Mouse (Mus musculus) thymus, postnatal 4 days (tissue): ENCODE data around the gene Rps7.

Experiments used
- DNase-seq: peaks from one replicate; pipeline ENCODE4 v3.0.0; 2021

The Rps7 gene

DNA sequence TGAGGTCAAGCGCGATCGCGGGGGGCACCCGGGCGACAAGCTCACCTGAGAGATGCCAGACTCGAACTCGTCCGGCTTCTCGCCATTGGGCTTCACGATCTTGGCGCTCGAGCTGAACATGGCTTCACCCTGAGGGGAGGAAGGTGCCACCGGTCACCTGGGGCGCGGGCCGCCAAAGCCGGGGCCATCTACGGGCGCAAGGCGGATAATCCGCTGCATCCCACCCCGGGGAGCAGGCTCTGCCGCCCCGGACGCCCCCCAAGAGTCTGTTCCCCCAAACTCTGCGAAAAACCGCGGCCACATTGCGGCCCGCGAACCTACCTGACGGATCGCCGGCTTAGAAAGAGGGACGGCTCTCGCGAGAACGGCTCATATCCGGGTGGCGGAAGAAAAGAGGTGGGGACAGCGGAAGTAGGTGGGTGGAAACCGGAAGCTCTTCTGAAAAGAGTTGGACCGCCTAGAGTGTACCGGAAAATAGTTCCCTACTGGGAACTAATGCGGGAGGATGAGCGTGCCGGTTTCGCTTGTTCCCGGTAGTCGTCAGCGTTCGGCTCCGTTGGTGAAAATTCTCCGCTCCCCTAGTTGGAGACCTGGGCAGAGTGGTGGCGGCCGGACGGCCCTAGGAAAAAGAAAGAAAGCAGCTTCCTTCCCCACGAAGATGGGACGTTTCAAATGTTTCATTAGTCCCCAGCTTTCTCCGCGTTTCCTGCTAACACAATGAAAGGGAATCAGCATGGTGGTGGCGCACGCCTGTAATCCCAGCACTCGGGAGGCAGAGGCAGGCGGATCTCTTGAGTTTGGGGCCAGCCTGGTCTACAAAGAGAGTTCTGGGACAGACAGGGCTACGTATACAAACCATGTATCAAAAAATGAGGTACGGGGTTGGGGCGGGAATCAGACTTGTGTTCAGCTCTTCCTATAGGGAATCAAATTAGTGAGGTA is at the start of gene Rps7:
Gene Rps7 (minus strand): TSS at position 419 of the 942 bp plus-strand sequence.
- peak; percentile 91 for DNase-seq

DNA sequence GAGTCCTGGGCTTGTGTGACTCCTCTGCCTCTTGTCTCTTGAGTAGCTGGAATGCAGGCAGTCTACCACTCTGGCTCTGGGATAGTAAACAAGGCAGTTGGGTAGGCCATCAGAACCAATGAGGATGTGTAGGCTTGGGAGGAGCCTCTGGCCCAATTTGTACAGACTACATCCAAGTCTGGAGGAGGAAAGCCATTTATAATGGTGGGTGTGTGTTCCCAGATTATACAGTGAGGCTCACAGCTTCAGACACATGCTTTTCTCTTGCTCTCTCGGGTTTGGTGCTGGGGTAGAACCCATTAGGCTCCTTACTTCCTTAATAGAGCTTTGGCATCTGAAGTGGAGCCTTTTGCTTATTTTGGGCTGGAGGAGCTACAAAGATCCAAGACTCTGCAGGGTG is 48.9 kb upstream of the Rps7 start:
- no peak for DNase-seq

DNA sequence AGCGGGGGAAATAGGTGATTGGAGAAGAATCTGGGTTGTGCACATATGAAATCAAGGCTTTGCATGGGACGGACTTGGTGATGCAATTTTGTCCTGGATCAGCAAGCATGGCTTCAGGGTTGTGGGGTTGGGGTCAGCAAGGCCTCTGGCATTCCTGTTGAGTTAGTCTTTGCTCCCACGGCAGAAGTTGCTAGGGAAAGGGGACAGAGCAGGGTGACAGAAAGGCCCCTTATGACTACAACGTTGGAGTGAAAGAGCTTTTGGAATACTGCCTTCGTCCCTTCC is 40.1 kb upstream of the Rps7 start:
- DNase-seq, result no peak

DNA sequence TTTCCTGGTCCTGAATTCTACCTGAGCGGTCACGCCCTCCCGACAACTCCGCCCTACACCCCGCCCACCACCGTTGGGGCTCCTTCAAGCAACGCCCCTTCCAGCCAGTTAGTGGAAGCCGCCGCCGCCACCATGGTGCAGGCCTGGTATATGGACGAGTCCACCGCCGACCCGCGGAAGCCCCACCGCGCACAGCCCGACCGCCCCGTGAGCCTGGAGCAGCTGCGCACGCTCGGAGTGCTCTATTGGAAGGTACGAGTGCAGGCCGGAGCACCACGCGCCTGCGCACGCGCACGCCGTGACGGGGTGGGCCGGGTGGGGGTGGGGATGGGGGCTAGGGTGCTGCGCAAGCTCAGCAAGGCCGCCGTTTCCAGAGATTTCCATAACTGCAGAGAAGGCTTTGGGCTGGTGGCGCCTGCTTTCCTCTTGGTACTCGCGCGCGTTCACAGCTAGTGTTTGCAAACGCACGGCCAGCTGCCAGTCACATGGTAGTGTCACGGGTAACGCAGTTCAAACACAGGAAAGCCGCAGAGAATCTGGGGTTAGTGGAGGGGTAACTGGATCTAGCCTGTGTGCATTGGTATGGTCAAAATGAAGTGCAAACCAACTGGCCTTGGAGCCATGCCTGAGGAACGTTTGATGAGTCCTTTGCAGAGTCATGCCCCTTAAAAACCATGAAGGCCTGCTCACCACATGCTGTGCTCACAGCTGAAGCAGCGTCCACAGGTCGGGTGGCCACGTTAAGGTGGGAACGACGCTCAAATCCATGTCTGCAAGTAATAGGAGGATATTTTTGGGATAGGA is 39.6 kb upstream of the Rps7 start, which contains the start of gene Adi1:
Gene Adi1 (plus strand): TSS at position 111 of the 804 bp plus-strand sequence.
- DNase-seq, result peak; percentile 86

DNA sequence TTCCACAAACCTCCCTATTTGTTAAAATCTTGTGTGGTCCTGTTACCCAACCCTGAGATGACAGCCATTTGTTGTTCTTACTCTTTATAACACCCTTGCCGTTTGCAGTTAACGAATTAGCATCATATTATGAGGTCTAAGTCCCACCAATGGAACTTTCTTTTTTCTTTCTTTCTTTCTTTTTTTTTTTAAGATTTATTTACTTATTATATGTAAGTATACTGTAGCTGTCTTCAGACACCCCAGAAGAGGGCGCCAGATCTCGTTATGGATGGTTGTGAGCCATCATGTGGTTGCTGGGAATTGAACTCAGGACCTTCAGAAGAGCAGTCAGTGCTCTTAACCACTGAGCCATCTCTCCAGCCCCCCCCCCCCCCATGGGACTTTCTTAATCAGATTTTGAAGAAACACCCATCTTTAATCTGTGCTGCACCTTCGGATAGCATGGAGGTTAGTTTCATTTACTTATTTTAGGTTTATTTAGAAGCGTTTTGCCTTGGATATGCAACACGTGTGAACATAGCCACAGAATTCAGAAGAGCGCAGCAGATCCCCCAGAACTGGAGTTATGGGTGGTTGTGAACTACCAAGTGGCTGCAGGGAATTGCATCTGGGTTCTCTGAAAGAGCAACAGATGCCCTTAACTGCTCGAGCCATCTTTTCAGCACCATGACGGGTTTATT is 38.4 kb upstream of the Rps7 start:
- DNase-seq, result peak; percentile 39

DNA sequence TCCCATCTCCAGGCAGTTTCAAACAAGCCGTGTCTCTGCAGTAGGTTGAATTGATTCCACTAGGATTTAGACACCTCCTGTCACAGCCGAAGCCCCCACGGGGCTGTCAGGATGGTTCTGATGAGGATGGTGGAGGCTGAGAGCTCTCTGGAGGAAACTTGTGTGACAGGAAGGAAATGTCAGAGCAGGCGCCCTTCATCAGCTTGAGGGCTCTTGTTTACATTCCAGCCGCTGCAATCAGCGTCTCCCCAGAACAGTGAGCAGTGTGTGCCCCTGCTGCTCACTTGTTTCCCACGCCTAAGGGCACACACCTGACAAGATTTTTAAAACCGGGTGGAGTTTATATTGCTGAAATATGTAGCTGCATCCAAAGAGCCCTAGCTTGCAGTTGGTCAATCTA is 31.5 kb upstream of the Rps7 start:
- DNase-seq, result no peak

DNA sequence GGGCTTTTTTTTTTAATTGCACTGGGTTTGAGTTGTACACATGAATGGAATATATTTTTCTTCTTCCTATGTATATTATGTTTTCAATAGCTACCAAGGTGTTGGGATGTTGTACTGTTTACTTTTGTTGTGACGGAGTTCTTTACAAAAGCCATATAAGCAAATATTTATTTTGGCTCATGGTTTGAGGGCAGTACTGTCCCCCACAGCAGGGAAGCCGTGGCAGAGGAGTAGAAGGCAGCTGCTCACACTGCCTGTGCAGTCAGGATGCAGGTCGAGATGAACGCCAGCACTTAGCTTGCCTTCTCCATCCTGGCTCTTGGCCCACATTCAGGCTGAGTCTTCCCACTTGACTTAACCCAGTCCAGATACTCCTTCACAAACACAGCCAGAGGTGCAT is 31.0 kb upstream of the Rps7 start:
- DNase-seq, result no peak

DNA sequence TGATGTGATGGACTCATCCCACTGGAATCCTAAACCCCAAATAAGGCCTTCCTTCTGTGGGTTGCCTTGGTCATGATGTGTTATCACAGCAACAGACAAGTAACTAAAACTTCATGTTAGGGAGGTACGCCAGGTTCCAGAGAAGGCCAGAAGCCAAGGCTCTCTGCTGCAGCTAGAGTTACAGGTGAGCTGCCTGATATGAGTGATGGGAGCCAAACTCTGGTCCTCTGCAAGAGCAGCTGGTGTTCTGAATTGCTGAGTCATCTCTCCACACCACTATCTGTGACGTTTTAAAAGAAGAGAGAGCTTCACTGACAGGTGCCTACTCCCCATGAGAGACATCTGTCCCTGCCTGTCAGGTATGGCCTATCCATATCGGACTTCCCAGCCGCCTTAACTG is 26.9 kb upstream of the Rps7 start:
- DNase-seq, result no peak

DNA sequence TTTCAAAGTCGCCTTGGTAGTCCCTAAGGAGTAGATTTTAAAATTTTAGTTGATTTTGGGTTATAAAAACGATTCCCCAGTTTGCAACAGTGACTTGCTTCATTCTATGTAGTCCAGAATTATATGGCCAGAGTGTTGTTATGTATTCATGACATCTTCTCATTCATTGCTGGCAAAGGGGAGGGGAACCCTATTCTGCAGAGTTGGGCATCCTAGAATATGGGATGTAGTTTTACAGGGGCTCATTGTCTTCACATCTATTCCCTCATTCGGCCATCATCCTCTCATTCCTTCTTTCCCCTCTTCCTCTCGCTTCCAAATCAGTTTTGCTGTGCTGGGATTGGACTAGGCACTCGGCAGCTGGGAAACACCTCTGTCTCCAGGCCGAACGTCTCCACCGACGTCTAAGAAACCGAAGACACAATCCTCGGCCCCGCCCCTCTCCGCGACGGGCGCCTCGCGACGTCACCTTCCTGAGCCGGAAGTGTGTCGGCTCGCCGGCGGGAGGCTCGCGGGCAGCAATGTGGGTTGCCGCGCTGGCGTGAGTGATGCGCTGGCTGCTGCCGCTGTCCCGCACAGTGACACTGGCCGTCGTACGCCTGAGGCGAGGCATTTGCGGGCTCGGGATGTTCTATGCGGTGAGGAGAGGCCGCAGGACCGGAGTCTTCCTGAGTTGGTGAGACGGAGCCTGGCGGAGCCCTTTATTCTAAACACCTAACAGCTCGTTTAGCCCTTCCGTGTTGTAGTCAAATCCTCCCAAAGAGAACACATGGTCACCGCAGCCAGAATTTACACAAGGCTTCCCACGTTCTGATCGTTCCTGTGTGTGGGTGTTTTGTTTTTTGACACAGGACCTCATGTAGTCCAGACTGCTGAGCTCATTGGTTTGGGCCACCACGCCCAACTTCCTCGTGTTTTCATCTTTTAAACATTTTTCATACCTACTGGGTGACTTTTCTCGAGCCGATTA is 13.7 kb upstream of the Rps7 start, which contains the start of gene Rnaseh1:
Gene Rnaseh1 (plus strand): TSS at position 462 of the 970 bp plus-strand sequence.
- peak; percentile 95 for DNase-seq

DNA sequence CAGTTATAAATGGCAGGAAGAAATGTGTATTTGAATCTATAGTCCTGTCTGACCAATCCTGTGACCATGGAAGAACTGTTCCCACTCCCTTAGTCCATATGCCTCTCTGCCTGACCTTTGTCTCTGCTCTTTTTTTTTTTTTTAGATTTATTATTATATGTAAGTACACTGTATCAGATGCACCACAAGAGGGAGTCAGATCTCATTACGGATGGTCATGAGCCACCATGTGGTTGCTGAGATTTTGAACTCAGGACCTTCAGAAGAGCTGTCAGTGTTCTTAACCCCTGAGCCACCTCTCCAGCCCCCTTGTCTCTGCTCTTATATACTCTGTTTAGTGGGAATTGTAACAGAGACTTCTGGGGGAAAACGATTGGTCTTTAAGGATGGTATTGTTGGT is 3.0 kb upstream of the Rps7 start:
- no peak for DNase-seq

DNA sequence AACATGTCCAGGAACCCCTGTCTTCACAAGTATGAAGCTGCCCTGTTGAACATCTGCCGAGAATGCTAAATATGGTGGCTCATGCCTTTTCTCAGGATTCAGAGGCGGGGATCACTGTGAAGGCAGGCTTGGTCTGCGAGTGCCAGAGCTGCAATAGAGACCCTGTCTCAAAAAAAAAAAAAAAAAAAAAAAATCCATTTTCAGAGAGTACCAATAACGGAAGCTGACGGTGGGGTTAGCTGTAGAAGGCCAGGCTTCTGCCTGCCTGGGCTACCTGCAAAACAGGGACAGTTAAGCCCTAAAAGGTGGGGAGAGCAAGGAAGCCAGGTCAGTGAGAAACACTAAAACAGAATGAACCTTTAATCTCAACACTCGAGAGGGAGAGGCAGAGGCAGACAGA is 790 bp upstream of the Rps7 start:
- DNase-seq, result no peak

DNA sequence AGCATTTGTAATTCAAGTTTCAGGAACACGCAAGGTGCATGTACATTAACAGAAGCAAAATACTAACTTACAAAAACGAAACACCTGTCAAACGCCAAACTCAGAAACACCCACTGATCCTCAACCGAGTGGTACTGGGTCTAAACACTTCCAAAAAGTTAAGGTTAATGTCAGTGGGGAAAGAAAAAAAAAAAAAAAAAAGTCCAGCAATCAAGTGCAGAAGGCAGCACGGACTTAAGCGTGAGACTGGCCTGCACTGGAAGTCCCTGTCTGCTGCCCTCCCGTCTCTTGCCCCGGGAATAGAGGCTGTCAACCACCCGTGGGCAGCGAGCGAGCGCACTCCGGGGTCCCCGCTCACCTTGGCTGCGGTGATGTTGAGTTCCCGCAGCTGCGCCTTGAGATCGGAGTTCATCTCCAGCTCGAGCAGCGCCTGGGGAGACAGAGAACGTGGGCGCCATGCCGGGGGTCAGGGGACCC is 657 bp downstream of the Rps7 start:
- no peak for DNase-seq

DNA sequence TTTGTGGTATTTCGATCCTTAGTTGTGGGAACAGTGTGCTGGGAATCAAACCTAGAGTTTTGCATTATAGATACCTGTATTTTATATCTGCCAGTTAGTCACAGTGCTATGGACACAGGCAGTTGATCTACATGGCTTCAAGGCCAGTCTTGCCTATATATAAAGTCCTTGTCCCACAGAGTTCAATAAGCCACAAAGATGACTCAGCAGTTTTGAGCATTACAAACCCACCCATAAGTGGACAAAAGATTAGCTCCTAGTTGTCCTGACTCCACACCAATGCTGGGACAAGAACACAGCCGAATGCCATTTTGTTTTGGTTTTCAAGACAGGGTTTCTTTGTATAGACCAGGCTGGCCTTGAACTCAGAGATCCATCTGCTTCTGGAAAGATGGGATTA is 7.3 kb downstream of the Rps7 start:
- DNase-seq, result no peak

DNA sequence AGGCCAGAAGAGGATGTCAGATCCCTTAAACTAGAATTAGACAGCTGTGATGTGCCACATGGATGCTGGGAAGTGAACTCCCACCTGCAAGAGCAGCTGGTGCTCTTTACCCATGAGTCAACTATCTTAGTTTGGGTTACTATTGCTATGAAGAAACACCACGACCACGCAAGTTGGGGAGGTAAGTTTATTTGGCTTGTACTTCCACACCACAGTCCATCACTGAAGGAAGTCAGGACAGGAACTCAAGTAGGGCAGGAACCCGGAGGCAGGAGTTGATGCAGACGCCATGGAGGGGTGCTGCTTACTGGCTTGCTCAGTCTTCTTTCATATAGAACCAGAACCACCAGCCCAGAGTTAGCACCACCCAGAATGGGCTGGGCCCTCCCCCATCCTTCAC is 8.7 kb downstream of the Rps7 start:
- DNase-seq, result no peak

DNA sequence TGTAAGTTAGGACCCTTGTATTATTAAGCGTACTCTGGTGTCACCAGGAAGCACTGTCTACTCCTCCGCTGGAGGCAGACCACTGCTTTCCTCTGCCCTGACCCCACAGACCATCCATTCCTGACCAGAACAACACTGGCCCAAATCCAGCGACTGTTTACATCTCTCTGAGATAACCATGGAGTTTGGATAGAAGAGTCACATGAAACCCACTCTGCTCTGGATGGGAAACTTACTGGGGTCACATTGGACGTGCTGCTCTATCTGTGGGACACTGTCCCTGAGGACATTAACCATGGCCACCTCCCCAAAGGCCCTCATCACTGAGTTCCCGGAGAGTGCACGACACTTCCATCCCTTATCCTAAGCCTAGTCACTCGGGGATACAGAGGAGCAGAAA is 10.3 kb downstream of the Rps7 start:
- DNase-seq, result no peak

DNA sequence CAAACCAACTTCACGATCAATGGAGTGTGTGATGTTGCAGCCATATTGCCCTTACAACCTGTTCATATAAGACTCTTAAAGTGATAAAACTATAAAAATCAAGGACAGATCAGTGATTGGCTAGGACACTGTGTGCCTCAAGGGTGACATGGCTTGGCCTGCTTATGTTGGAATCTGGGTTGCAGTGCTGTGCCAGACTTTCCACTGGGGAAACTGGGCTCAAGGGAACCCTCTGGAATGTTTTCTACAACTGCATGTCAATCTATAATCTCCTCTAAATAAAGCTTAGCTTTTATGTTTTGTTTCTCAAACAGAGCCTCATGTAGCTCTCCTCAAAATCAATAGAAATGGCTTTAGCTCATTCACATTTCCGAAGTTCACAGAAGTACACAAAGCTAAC is 11.5 kb downstream of the Rps7 start:
- DNase-seq, result no peak

DNA sequence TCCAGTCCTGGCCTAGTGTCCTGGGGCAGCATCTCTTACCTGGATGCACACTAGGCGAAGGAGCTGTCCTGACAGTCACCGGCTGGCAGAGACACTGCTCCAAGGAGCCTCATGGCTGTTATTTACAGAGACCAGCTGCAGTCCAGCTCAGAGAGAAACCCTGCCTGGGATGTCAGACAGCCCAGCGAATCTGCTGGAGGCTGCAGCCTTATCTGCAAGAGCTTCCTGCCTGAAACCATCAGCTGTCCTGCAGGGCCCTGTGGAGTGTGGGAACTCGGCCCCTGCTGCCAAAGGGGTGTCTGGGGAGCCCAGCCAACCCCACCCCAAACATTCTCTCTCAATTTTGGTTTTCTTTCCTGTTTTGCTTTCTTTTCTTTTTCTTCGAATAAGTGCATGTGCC is 12.6 kb downstream of the Rps7 start, which contains the start of gene Colec11:
Gene Colec11 (minus strand): TSS at position 183 of the 400 bp plus-strand sequence.
- no peak for DNase-seq

DNA sequence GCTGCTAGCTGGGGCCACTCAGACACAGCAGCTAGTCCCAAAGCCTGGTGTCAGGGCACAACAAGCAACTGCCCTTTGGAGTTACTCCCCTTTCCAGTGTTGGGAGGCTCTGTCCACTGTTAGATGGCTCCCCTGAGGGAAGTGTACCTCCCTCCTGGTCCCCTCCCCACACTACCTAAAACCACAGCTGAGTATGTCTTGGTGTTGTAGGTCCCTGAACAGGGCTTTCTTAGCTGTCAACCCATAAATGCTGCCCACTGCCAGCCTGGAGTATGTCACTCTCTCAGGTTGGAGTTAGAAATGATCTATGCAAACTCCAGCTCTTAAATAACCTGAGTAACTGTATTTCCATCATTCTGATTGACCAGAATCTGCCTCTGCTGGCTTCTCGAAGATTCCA is 13.1 kb downstream of the Rps7 start:
- no peak for DNase-seq

DNA sequence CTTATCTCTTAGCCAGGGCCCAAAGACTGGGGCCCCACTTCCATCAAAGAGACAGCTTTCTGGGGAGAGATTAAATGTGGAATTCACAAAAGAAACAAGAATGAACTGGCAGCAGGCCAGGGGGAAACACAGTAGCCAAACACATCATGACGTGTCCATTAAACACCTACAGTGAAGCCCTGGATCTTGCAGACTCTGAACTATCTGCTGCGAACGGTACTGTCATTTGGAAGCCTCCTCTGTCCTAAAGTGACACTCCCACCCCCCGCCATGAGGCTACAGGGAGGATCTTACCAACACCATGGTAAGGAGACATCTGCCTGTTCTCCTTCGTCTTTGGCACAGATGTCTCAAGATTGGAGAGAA is 13.6 kb downstream of the Rps7 start:
- no peak for DNase-seq

DNA sequence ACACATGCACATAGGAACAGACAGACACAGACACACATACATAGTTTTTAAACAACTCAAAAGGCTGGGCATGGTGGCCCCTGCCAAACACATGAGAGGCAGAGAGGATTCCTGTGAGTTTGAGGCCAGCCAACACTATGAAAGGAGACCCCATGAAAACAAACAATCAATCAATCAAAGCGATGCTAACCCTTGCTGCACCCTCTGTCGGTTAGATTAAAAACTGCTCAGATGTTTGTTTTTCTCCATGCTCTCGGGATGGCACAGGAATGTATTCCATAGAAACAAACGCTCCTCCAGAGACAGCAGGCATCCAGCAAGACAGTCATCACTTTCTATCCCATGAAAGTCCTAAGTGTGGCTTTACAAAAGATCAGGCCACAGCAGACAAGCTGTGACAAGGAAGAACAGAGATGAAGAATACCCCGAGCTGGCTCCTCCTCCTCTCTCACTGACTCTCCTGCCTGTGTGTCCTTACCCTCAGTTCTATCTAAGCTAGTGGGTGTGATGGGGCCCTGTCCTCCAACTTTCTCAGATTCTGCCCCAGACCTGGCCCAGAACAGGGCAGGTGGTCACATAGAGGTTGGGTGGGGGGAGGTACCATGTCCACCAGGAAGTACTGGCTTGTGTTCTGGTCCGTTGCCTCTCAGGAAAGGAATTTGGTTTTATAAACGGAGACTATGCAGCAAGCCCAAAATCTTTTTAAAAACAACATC is 14.1 kb downstream of the Rps7 start:
- DNase-seq, result no peak

DNA sequence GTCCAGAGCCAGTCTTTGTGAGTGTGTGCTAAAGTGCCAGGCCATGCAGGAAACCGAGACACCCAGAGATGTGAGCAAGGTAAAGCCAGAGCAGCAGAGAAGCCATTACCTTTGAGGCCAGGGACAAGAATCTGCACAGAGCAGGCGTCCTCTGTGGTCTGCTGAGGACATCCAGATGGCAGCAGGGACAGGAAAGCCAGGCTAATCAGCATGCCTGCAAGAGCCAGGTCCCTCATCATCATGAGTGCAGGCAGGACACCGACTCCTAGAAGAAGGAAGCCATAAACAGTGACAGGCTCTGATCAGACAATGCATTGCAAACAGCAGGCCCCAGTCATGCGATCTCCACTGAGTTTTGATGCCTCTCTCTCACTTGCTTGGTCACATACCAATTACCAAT is 18.5 kb downstream of the Rps7 start:
- DNase-seq, result no peak
